Mouse (Mus musculus) embryonic fibroblast, embryonic 13.5 days (primary cell): ENCODE measurements around the gene Luc7l. TPM values are rescaled to one million over a fixed set of nuclear protein-coding genes. Genes with fewer than 3 reads are reported as not detected.

Experiments used
- H3K27ac ChIP-seq: 2 replicates; pipeline ENCODE4 v1.5.1; 2012; ENCODE audit warnings: low read length, control low read depth, inconsistent platforms; ENCODE audit not compliant: insufficient read depth
- H3K4me1 ChIP-seq: 2 replicates; pipeline ENCODE4 v1.6.1; 2011; ENCODE audit warnings: low read length; ENCODE audit not compliant: control insufficient read depth, insufficient read depth
- H3K4me3 ChIP-seq: 2 replicates; pipeline ENCODE4 v1.5.1; 2011; ENCODE audit warnings: mild to moderate bottlenecking, control low read depth, low read length; ENCODE audit not compliant: insufficient read depth
- CTCF ChIP-seq: IDR thresholded peaks from 2 replicates; pipeline ENCODE4 v1.5.1; 2011; ENCODE audit warnings: mild to moderate bottlenecking, control low read depth, low read length, moderate library complexity, borderline replicate concordance; ENCODE audit not compliant: insufficient read depth
- POLR2A ChIP-seq: IDR thresholded peaks from 2 replicates; pipeline ENCODE4 v1.6.1; 2011; ENCODE audit warnings: low read depth, mild to moderate bottlenecking, control low read depth, low read length, moderate library complexity
- polyA plus RNA-seq: library from polyadenylated mRNA; stranded (reverse); fragments of >200 nt; gene quantifications from 2 replicates; pipeline ENCODE4 v1.2.4, GENCODE M21; 2011; ENCODE audit warnings: low read depth; ENCODE audit not compliant: missing spikeins, insufficient read length

The Luc7l gene
- polyA plus RNA-seq, 1 experiment: 44.1 TPM

DNA sequence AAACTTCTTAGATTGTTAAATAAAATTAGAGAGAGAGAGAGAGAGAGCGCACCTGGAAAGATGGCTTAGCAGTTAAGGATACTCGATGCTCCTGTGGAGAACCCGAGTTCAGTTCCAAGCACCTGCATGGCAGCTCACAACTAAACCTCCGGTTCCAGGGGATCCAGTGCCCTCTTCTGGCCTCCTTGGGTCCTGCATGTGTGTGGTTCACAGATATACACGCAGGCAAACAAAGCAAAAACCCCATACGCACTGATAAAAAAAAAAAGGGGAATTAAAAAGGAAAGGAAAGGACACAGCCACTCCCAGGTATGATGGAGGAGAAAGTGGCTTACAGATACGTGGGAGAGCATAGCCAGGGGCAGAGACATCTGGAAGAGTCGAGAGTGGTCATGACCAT lies 19.8 kb upstream of the Luc7l start:
- TF ChIP-seq CTCF: no peak
- no peak for TF ChIP-seq POLR2A
- Histone ChIP-seq H3K4me3 (no peak overlapping the region), H3K4me1 (no peaks in the 10 kb centered on the region; the same call in 1 of the 2 replicates), H3K27ac (no peak overlapping the region)

DNA sequence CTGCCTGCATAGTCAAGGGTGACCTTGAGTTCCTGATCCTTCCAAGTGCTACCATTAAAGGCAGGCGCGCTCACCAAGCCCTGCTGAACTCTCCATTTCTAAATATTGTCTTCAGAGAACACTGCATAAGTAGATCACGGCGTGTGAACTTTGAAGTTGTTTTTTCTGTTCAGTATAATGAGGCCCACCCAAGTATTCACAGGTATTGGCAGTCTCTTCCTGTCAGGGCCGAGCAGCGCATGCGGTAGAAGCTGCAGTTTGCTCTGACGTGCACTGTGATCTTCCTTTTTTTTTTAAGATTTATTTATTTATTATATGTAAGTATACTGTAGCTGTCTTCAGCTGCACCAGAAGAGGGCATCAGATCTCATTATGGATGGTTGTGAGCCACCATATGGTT lies 18.3 kb upstream of the Luc7l start:
- no peak for TF ChIP-seq CTCF
- TF ChIP-seq POLR2A: no peak
- Histone ChIP-seq H3K4me1 (no peaks in the 10 kb centered on the region; the same call in 1 of the 2 replicates), H3K27ac (no peak overlapping the region), H3K4me3 (no peak overlapping the region)

DNA sequence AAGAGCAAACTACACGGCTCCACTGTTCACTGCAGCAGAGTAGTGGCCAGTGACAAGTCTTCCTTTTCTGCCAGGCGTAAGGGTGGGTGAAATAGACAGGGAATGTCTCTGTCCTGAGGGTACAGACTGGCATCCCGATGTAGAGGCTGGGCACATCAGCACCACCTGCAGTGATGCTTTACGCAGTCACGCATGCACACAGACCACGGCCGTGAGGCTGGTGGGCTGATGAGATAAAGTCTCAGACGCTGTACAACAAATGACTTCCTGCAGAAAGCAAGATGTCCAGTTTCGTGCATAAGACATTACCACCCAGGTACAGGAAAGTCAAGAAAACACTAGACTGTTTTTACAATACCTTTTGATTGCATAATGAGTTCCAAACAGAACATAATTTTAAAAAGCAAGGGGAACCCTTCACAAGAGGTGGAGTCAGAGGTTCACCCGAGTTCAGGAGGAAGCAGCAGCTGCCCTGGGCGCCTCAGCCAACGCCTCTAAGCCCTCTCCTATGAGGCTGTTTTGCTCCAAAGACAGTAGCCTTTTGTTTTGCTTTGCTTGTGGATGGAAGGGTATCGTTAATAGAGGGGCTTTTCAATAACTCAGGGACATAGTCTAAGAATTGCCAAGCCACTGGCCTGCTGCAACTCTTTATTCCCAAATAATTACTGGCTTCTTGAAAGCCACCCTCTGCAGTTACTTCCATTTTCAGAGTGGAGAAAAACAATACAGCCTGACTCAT lies 17.4 kb upstream of the Luc7l start:
- no peak for TF ChIP-seq CTCF
- TF ChIP-seq POLR2A: no peak
- Histone ChIP-seq H3K4me1 (no peaks in the 10 kb centered on the region; the same call in 1 of the 2 replicates), H3K27ac (peak overlapping the region; percentile 17; the same call in 1 of the 2 replicates), H3K4me3 (no peak overlapping the region)

DNA sequence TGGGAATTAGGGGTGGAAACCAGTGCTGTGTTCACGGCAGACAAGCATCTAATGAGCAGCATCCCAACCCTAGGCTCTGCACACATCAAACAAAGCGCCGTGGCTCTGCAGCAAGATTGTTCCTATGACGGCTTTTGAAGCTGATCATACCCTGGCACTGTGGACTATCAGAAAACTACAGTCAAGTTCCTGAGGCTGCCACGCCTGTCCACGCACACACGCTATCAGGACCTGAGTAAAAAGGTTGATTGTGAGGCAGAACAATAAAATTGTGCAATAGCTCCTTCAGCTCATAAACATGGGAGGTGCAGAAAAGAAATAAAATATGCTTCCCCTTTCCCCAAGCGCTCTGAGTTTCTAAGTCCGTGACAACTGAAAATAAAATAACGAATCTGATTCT lies 15.0 kb upstream of the Luc7l start:
- Histone ChIP-seq H3K4me3 (no peak overlapping the region), H3K27ac (no peak overlapping the region), H3K4me1 (peaks cover 7% of the 10 kb centered on the region)
- no peak for TF ChIP-seq POLR2A
- no peak for TF ChIP-seq CTCF

DNA sequence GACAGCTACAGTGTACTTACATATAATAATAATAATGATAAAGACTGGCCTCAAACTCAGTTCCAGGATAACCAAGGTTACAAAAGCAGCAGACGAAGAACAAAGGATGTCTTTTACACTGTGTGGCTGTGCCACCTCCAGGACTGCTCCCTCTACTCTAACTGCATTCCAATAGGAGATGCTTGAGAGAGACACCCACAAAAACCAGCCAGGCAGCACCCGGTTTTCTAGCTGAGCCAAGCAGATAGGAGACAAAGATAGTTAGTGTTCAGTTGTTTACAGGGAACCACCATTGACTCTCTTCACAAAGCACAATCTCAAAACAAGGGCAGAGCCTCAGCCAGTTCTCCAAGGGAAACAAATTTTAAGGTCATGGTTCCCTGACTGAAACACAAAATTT lies 13.1 kb upstream of the Luc7l start:
- H3K4me1 ChIP-seq: peaks cover 11% of the 10 kb centered on the region
- no peak for TF ChIP-seq CTCF
- TF ChIP-seq POLR2A: no peak
- no peak overlapping the region for H3K27ac ChIP-seq
- no peak overlapping the region for H3K4me3 ChIP-seq

DNA sequence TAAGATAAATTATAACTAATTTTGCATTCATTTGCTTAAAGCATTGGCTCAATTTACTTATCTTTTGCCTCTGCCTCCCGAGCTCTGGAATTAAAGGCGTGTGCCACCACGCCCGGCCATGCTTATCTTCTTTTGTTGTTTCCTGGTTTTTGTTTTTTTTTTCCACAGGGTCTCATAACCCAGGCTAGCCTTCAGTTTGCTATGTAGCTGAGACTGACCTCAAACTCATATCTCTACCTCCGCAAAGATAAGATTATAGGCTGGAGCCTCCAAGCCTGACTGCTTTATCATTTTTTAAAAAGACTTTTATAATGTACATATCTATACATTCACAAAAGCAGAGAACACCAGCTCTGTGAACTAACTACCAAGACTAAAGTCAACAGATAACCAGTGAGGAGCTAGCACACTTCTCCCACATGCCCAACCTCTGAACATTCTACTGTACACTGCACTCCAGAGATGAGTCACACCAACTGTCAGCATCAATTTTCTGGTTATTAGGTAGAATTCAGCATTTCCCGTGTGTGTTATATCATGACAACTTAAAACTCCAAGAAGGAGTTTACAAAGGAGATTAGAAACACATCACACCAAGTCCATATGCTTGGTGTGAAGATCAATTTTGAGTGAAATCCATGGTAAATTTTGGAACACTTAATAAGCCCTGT lies 12.4 kb upstream of the Luc7l start:
- Histone ChIP-seq H3K27ac (no peak overlapping the region), H3K4me1 (peaks cover 11% of the 10 kb centered on the region), H3K4me3 (no peak overlapping the region)
- TF ChIP-seq CTCF (no peak), POLR2A (no peak)

DNA sequence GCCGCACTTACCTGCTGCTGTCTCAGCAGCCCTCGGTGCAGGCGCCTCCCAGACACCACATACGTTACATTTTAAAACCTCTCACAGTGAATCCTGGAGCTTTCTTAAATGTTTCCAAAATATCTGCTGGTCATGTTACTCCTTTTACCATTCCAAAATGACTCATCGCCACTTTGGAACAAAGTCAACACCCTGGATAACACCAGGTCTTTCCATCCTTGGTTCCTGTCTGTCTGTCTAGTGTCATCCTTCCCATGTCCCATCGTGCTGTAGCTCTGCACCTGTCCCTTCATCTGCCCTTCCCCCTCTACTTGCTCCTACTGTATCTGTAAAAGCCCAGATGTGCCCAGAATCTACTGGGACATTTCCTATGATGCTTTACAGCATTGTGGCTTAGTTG lies 11.7 kb upstream of the Luc7l start:
- H3K4me1 ChIP-seq: peaks cover 11% of the 10 kb centered on the region
- H3K27ac ChIP-seq: no peak overlapping the region
- TF ChIP-seq CTCF (no peak), POLR2A (no peak)
- H3K4me3 ChIP-seq: no peak overlapping the region

DNA sequence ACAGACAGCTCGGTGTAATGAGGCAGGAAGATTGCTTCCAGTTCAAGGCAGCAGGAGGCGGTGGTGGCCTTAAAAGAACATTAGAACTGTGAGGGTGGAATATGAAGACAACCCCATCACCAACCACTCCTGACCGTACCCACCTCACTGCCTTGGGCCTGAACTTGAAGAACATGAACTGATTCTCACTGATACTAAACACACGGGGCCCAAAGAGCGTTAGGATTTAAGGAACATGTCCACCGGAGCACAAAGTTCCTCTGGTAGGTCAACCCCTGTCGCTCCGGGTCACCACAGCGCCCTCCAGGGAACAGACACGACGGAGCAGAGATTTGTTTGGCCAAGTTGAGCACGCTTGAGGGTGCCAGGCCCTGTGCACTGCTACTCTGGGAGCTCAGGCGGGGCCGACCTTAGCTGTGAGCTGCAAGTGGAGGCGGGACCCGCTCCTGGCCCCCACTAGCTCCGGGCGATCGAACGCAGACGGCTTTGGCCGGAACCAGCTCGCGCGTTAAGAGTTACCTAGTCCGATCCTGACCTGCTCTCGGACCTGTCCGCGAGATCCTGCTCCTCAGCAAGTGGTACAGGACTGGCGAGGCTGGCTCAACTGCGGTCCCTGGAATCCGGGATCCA lies 9.1 kb upstream of the Luc7l start:
- TF ChIP-seq POLR2A (no peak), CTCF (peak; percentile 45; the same call in 1 of the 2 replicates)
- H3K4me3 ChIP-seq: peak overlapping the region; percentile 70
- peaks cover 11% of the 10 kb centered on the region for H3K4me1 ChIP-seq
- H3K27ac ChIP-seq: peak overlapping the region; percentile 12; the same call in 1 of the 2 replicates

DNA sequence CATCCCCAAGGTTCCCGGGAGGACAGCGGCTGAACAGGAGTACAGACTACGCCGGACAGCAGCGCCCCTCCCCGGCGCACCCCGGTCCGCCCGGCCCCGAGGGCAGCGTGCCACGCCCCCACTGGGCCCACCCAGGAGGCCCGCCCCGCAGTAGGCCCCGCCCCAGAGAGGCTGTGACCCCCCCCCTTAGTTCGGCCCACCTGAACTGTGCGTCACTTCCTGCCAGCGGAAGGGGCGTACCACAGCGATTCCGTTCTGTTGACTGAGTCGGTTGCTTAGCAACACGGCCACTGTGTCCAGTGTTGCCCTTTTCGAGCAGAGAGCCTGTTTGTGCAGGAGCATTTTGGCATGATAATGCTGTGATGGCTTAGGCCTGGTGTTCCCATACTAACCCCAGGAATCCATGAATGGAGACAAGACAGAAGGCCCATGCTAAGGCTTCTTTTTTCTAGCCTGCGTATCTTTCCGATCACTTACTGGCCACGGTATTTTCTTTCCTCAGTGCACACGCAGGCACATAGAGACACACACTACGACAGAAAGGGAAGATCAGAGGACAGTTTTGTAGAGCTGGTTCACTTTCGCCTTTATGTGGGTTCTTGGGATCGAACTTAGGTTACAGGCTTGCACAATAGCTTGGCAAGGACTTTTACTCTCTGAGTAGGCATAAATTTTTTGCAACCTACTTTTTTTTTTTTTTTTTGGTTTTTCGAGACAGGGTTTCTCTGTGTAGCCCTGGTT lies 8.4 kb upstream of the Luc7l start, which contains the start of gene Fam234a:
Gene Fam234a, minus strand, starts transcription at position 142 of the 741 bp plus-strand sequence.
- H3K4me1 ChIP-seq: peaks cover 11% of the 10 kb centered on the region
- peak within 1 kb of the TSS; percentile 70 for H3K4me3 ChIP-seq
- peak within 1 kb of the TSS; percentile 12; the same call in 1 of the 2 replicates for H3K27ac ChIP-seq
- TF ChIP-seq POLR2A: peak; percentile 74
- no peak for TF ChIP-seq CTCF
